Mouse (Mus musculus): ENCODE data around the gene Spopl. TPM values are rescaled to one million over a fixed set of nuclear protein-coding genes. Genes with fewer than 3 reads are reported as not detected.
"Not testable (repeated sequence)": the region's sequence is repeated elsewhere in the genome, so short reads cannot be mapped to it uniquely, and the experiment has no call there.

Gene Spopl
- polyA plus RNA-seq, 1 experiment from 2014 or later: 8.6 TPM

- H3K4me2 ChIP-seq: peak overlapping the region; percentile 49
- ATAC-seq (replicated peaks; ENCODE audit: low FRiP score) (peak; percentile 75), DNase-seq (ENCODE audit: low spot score) (no peak)
- no peak overlapping the region for H3K4me3 ChIP-seq (ENCODE audit: low read depth, low read length)
- H3K4me1 ChIP-seq (replicated peaks; ENCODE audit: control insufficient read depth, insufficient read depth, low read length): peaks cover 14% of the 10 kb centered on the region
- H3K9ac ChIP-seq (ENCODE audit: low read depth, low read length): no peak overlapping the region
- H3K9me3 ChIP-seq (ENCODE audit: control insufficient read depth, low read length): no peaks in the 10 kb centered on the region
- H3K27me3 ChIP-seq (replicated peaks; ENCODE audit: control insufficient read depth, insufficient read depth, low read length): no peaks in the 10 kb centered on the region
- peak overlapping the region; percentile 40; the same call in 1 of the 2 replicates for H3K27ac ChIP-seq (ENCODE audit: low read depth, low read length)
- H3K36me3 ChIP-seq (ENCODE audit: control insufficient read depth, insufficient read depth, low read length): no peaks in the 10 kb centered on the region
- WGBS: 69% methylated on average over 2 of the region's 2 CpGs
These were observed 6.7 kb downstream of the Spopl start for GRCm38 (mm10) chr2:23565081-23565801.

- peak overlapping the region; percentile 15 for H3K4me2 ChIP-seq
- H3K36me3 ChIP-seq (ENCODE audit: control insufficient read depth, insufficient read depth, low read length): no peaks in the 10 kb centered on the region
- H3K9me3 ChIP-seq (ENCODE audit: control insufficient read depth, low read length): no peaks in the 10 kb centered on the region
- H3K4me1 ChIP-seq (replicated peaks; ENCODE audit: control insufficient read depth, insufficient read depth, low read length): peaks cover 14% of the 10 kb centered on the region
- ATAC-seq (replicated peaks; ENCODE audit: low FRiP score): peak; percentile 81
- peak overlapping the region; percentile 36; the same call in 1 of the 2 replicates for H3K27ac ChIP-seq (ENCODE audit: low read depth, low read length)
- no peak overlapping the region for H3K4me3 ChIP-seq (ENCODE audit: low read depth, low read length)
- no peaks in the 10 kb centered on the region for H3K27me3 ChIP-seq (replicated peaks; ENCODE audit: control insufficient read depth, insufficient read depth, low read length)
- H3K9ac ChIP-seq (ENCODE audit: low read depth, low read length): no peak overlapping the region
- DNase-seq (ENCODE audit: low spot score): no peak
- WGBS: 57% methylated on average over 3 of the region's 3 CpGs
These were observed 9.0 kb downstream of the Spopl start for GRCm38 (mm10) chr2:23562898-23563297.

DNA sequence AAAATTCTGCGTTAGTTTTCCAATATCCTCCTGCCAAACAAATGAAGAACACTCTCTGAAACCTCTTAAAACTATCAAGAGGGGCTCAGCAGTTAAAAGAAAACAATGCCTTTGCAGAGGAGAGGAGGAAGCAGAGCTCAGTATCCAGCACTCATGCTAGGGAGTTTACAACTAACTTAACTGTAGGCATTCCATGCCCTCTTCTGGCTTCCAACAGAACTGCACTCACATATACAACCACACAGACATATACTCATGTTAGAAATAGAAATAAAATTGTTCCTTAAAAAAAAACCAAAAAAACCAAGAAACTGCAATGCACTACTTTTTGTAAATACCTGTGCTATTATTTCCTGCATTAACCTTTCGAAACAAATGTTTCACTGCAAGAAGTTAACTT, 12.7 kb downstream of the Spopl start:
- WGBS: 82% methylated on average over 2 of the region's 2 CpGs
- DNase-seq (ENCODE audit: low spot score): no peak

DNA sequence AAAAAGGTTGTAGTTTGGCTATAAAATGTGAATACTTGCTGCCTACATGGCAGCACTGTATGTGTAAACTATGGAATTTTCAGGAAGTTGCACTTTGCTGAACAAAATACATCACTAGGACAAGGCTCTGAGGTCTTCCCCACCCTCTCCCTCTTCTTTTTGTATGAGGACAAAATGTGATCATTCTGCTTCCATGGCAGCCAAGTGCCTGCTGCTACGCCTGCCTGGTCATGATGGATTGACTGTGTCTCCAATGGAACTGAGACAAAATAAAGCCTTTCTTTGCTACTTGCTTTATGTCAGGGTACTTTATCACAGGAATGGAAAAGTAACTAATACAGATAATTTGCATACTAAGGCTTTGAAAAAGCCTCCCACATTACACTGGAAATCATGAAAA, 20.7 kb downstream of the Spopl start:
- no peak overlapping the region for H3K27ac ChIP-seq (ENCODE audit: low read depth, low read length)
- no peak for ATAC-seq (replicated peaks; ENCODE audit: low FRiP score)
- H3K4me2 ChIP-seq: no peak overlapping the region
- no peaks in the 10 kb centered on the region for H3K9me3 ChIP-seq (ENCODE audit: control insufficient read depth, low read length)
- no peaks in the 10 kb centered on the region for H3K4me1 ChIP-seq (replicated peaks; ENCODE audit: control insufficient read depth, insufficient read depth, low read length)
- no peaks in the 10 kb centered on the region for H3K36me3 ChIP-seq (ENCODE audit: control insufficient read depth, insufficient read depth, low read length)
- H3K4me3 ChIP-seq (ENCODE audit: low read depth, low read length): no peak overlapping the region
- DNase-seq (ENCODE audit: low spot score): no peak
- no peak overlapping the region for H3K9ac ChIP-seq (ENCODE audit: low read depth, low read length)
- H3K27me3 ChIP-seq (replicated peaks; ENCODE audit: control insufficient read depth, insufficient read depth, low read length): no peaks in the 10 kb centered on the region
- WGBS: 85% methylated on average over 1 of the region's 1 CpGs

More for the DNA sequence above, 12.7 kb downstream of the Spopl start:
- Histone ChIP-seq H3K9ac (ENCODE audit: low read depth, low read length) (no peak overlapping the region), H3K4me3 (ENCODE audit: low read depth, low read length) (no peak overlapping the region), H3K4me2 (no peak overlapping the region), H3K4me1 (replicated peaks; ENCODE audit: control insufficient read depth, insufficient read depth, low read length) (0 out of 2 replicates have a peak, but pooled peaks cover 4% of the 10 kb centered on the region), H3K27ac (ENCODE audit: low read depth, low read length) (no peak overlapping the region), H3K9me3 (ENCODE audit: control insufficient read depth, low read length) (no peaks in the 10 kb centered on the region), H3K36me3 (ENCODE audit: control insufficient read depth, insufficient read depth, low read length) (no peaks in the 10 kb centered on the region), H3K27me3 (replicated peaks; ENCODE audit: control insufficient read depth, insufficient read depth, low read length) (no peaks in the 10 kb centered on the region)
- ATAC-seq (replicated peaks; ENCODE audit: low FRiP score): no peak

GRCm38 (mm10) chr2:23547220-23547619, 24.7 kb downstream of the Spopl start:
- Histone ChIP-seq H3K4me1 (replicated peaks; ENCODE audit: control insufficient read depth, insufficient read depth, low read length) (no peaks in the 10 kb centered on the region), H3K9me3 (ENCODE audit: control insufficient read depth, low read length) (no peaks in the 10 kb centered on the region), H3K27ac (ENCODE audit: low read depth, low read length) (no peak overlapping the region), H3K4me3 (ENCODE audit: low read depth, low read length) (no peak overlapping the region), H3K27me3 (replicated peaks; ENCODE audit: control insufficient read depth, insufficient read depth, low read length) (no peaks in the 10 kb centered on the region), H3K4me2 (no peak overlapping the region), H3K9ac (ENCODE audit: low read depth, low read length) (no peak overlapping the region), H3K36me3 (ENCODE audit: control insufficient read depth, insufficient read depth, low read length) (no peaks in the 10 kb centered on the region)
- DNase-seq (ENCODE audit: low spot score): no peak
- WGBS: 100% methylated on average over 1 of the region's 1 CpGs
- ATAC-seq (replicated peaks; ENCODE audit: low FRiP score): no peak

DNA sequence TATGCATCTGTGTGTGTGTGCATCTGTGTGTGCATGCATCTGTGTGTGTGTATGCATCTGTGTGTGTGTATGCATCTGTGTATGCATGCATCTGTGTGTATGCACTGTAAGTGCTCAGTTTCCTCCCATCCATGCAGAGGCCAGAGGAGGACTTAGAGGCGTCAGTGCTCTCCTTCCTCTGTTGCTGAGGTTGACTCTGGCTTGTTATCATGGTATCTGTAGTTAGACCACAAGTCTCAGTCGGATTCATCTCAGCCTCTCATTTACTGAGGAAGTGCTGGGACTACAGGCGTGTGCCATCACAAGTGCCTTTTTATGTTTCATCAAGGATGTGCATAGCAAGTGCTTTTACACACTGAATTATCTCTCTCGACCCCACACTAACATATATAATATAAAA, 31.9 kb downstream of the Spopl start:
- Histone ChIP-seq H3K36me3 (ENCODE audit: control insufficient read depth, insufficient read depth, low read length) (peaks cover 2% of the 10 kb centered on the region; the same call in 1 of the 2 replicates), H3K4me3 (ENCODE audit: low read depth, low read length) (no peak overlapping the region), H3K27me3 (replicated peaks; ENCODE audit: control insufficient read depth, insufficient read depth, low read length) (no peaks in the 10 kb centered on the region), H3K9me3 (ENCODE audit: control insufficient read depth, low read length) (no peaks in the 10 kb centered on the region), H3K4me2 (no peak overlapping the region), H3K27ac (ENCODE audit: low read depth, low read length) (no peak overlapping the region), H3K4me1 (replicated peaks; ENCODE audit: control insufficient read depth, insufficient read depth, low read length) (no peaks in the 10 kb centered on the region), H3K9ac (ENCODE audit: low read depth, low read length) (no peak overlapping the region)
- no peak for ATAC-seq (replicated peaks; ENCODE audit: low FRiP score)
- no peak for DNase-seq (ENCODE audit: low spot score)
- WGBS: 62% methylated on average over 4 of the region's 4 CpGs

DNA sequence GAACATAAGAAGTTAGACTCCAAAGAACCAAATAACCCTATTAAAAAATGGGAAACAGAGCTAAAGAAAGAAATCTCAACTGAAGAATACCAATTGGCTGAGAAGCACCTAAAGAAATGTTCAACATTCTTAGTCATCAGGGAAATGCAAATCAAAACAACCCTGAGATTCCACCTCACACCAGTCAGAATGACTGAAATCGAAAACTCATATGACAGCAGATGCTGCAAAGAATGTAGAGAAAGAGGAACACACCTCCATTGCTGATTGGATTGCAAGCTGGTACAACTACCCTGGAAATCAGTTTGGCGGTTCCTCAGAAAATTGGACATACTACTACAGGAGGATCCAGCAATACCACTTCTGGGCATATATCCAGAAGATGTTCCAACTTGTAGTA, 44.2 kb downstream of the Spopl start:
- WGBS: 97% methylated on average over 2 of the region's 2 CpGs
- H3K4me2 ChIP-seq; H3K9me3 ChIP-seq (ENCODE audit: control insufficient read depth, low read length): not testable (repeated sequence)

GRCm38 (mm10) chr2:23505141-23505540, 66.8 kb downstream of the Spopl start:
- DNase-seq (ENCODE audit: low spot score): no peak
- Histone ChIP-seq H3K27ac (ENCODE audit: low read depth, low read length) (no peak overlapping the region), H3K9me3 (ENCODE audit: control insufficient read depth, low read length) (no peaks in the 10 kb centered on the region), H3K4me2 (no peak overlapping the region), H3K4me1 (replicated peaks; ENCODE audit: control insufficient read depth, insufficient read depth, low read length) (no peaks in the 10 kb centered on the region), H3K9ac (ENCODE audit: low read depth, low read length) (no peak overlapping the region), H3K27me3 (replicated peaks; ENCODE audit: control insufficient read depth, insufficient read depth, low read length) (no peaks in the 10 kb centered on the region), H3K4me3 (ENCODE audit: low read depth, low read length) (no peak overlapping the region), H3K36me3 (ENCODE audit: control insufficient read depth, insufficient read depth, low read length) (peaks cover 4% of the 10 kb centered on the region; the same call in 1 of the 2 replicates)
- ATAC-seq (replicated peaks; ENCODE audit: low FRiP score): no peak
- WGBS: 94% methylated on average over 3 of the region's 3 CpGs

More for the DNA sequence above, 44.2 kb downstream of the Spopl start:
- not testable (repeated sequence) for H3K27ac ChIP-seq (ENCODE audit: low read depth, low read length); H3K27me3 ChIP-seq (replicated peaks; ENCODE audit: control insufficient read depth, insufficient read depth, low read length); DNase-seq (ENCODE audit: low spot score); H3K9ac ChIP-seq (ENCODE audit: low read depth, low read length); ATAC-seq (replicated peaks; ENCODE audit: low FRiP score); H3K4me3 ChIP-seq (ENCODE audit: low read depth, low read length); H3K4me1 ChIP-seq (replicated peaks; ENCODE audit: control insufficient read depth, insufficient read depth, low read length)
- peaks cover 18% of the 10 kb centered on the region for H3K36me3 ChIP-seq (ENCODE audit: control insufficient read depth, insufficient read depth, low read length)

- no peak overlapping the region for H3K4me2 ChIP-seq
- 84% methylated on average over 1 of the region's 1 CpGs for WGBS
These were observed 90.2 kb downstream of the Spopl start for GRCm38 (mm10) chr2:23481715-23482114.

More at GRCm38 (mm10) chr2:23481715-23482114, 90.2 kb downstream of the Spopl start:
- H3K9me3 ChIP-seq (ENCODE audit: control insufficient read depth, low read length): no peaks in the 10 kb centered on the region
- no peaks in the 10 kb centered on the region for H3K4me1 ChIP-seq (replicated peaks; ENCODE audit: control insufficient read depth, insufficient read depth, low read length)
- no peaks in the 10 kb centered on the region for H3K27me3 ChIP-seq (replicated peaks; ENCODE audit: control insufficient read depth, insufficient read depth, low read length)
- DNase-seq (ENCODE audit: low spot score) (no peak), ATAC-seq (replicated peaks; ENCODE audit: low FRiP score) (no peak)
- H3K27ac ChIP-seq (ENCODE audit: low read depth, low read length): no peak overlapping the region
- H3K36me3 ChIP-seq (ENCODE audit: control insufficient read depth, insufficient read depth, low read length): no peaks in the 10 kb centered on the region
- H3K9ac ChIP-seq (ENCODE audit: low read depth, low read length): no peak overlapping the region
- H3K4me3 ChIP-seq (ENCODE audit: low read depth, low read length): no peak overlapping the region
